Mouse (Mus musculus): ENCODE measurements around the gene Fam167b. TPM values are rescaled to one million over a fixed set of nuclear protein-coding genes. Genes with fewer than 3 reads are reported as not detected.
A peak's percentile ranks its signal among the peaks of the same experiment; 100 is the strongest.

The Fam167b gene
- polyA plus RNA-seq, 1 experiment: not detected

GRCm38 (mm10) chr4:129576863-129577491 is 1.4 kb downstream of the Fam167b start:
- no peak for TF ChIP-seq GATA1 (IDR thresholded peaks at IDR 0.05; ENCODE audit: low read length)

GRCm38 (mm10) chr4:129575171-129575844 is 3.0 kb downstream of the Fam167b start:
- TF ChIP-seq GATA1 (IDR thresholded peaks at IDR 0.05; ENCODE audit: low read length): no peak

- TF ChIP-seq GATA1 (IDR thresholded peaks at IDR 0.05; ENCODE audit: low read length): no peak
These were observed 4.9 kb downstream of the Fam167b start, which contains the start of gene Lck for GRCm38 (mm10) chr4:129573430-129573829. TSS of gene Lck (minus strand) at chr4:129573641.

GRCm38 (mm10) chr4:129573093-129573370 is 5.3 kb downstream of the Fam167b start:
- no peak for TF ChIP-seq GATA1 (IDR thresholded peaks at IDR 0.05; ENCODE audit: low read length)

GRCm38 (mm10) chr4:129572236-129573092 is 5.9 kb downstream of the Fam167b start:
- no peak for TF ChIP-seq GATA1 (IDR thresholded peaks at IDR 0.05; ENCODE audit: low read length)

- no peak for TF ChIP-seq GATA1 (IDR thresholded peaks at IDR 0.05; ENCODE audit: low read length)
These were observed 6.7 kb downstream of the Fam167b start for GRCm38 (mm10) chr4:129571551-129572084.

- TF ChIP-seq GATA1 (IDR thresholded peaks at IDR 0.05; ENCODE audit: low read length): no peak
These were observed 8.3 kb downstream of the Fam167b start for GRCm38 (mm10) chr4:129570028-129570427.

GRCm38 (mm10) chr4:129568366-129568765 is 10.0 kb downstream of the Fam167b start:
- TF ChIP-seq GATA1 (IDR thresholded peaks at IDR 0.05; ENCODE audit: low read length): no peak

- TF ChIP-seq GATA1 (IDR thresholded peaks at IDR 0.05; ENCODE audit: low read length): no peak
These were observed 13.2 kb downstream of the Fam167b start for GRCm38 (mm10) chr4:129565139-129565538.

- TF ChIP-seq GATA1 (IDR thresholded peaks at IDR 0.05; ENCODE audit: low read length): no peak
These were observed 14.6 kb downstream of the Fam167b start for GRCm38 (mm10) chr4:129563718-129564117.

GRCm38 (mm10) chr4:129561184-129561583 is 17.2 kb downstream of the Fam167b start:
- no peak for TF ChIP-seq GATA1 (IDR thresholded peaks at IDR 0.05; ENCODE audit: low read length)

- TF ChIP-seq GATA1 (IDR thresholded peaks at IDR 0.05; ENCODE audit: low read length): no peak
These were observed 19.9 kb downstream of the Fam167b start for GRCm38 (mm10) chr4:129558321-129558955.

- TF ChIP-seq GATA1 (IDR thresholded peaks at IDR 0.05; ENCODE audit: low read length): peak; percentile 33
These were observed 21.0 kb downstream of the Fam167b start for GRCm38 (mm10) chr4:129557256-129557808.

- no peak for TF ChIP-seq GATA1 (IDR thresholded peaks at IDR 0.05; ENCODE audit: low read length)
These were observed 21.7 kb downstream of the Fam167b start for GRCm38 (mm10) chr4:129556532-129557223.
